Mouse (Mus musculus) intestine, postnatal 0 days (tissue): ENCODE data around the gene Fbxw17. TPM values are rescaled to one million over a fixed set of nuclear protein-coding genes. Genes with fewer than 3 reads are reported as not detected.
A peak's percentile ranks its signal among the peaks of the same experiment; 100 is the strongest.

ENCODE experiments used
- ATAC-seq: fragments of 200-750 bp; cut with Nextera tagmentation; 2 replicates; pipeline ENCODE4 v1.8.0; 2017; ENCODE audit warnings: mild to moderate bottlenecking, moderate TSS enrichment, moderate library complexity
- H3K27ac ChIP-seq: fragments of 300-500 bp; sonication (generic); 2 replicates; pipeline ENCODE4 v1.5.1; 2014; ENCODE audit warnings: mild to moderate bottlenecking, low read depth, low read length, moderate library complexity
- H3K27me3 ChIP-seq: fragments of 300-500 bp; sonication (generic); replicated peaks from 2 replicates; pipeline ENCODE4 v1.6.1; 2014; ENCODE audit warnings: low read length, mixed read lengths; ENCODE audit not compliant: control insufficient read depth, insufficient read depth
- H3K36me3 ChIP-seq: fragments of 300-500 bp; sonication (generic); 2 replicates; pipeline ENCODE4 v1.6.1; 2014; ENCODE audit warnings: mild to moderate bottlenecking, moderate library complexity; ENCODE audit not compliant: control insufficient read depth, insufficient read depth
- H3K4me1 ChIP-seq: fragments of 300-500 bp; sonication (generic); replicated peaks from 2 replicates; pipeline ENCODE4 v1.6.1; 2014; ENCODE audit warnings: antibody characterized with exemption, low read length, mixed read lengths; ENCODE audit not compliant: control insufficient read depth, insufficient read depth
- H3K4me2 ChIP-seq: fragments of 300-500 bp; sonication (generic); replicated peaks from 2 replicates; pipeline ENCODE4 v1.6.1; 2014; ENCODE audit warnings: low read depth, mild to moderate bottlenecking, moderate library complexity
- H3K4me3 ChIP-seq: fragments of 300-500 bp; sonication (generic); 2 replicates; pipeline ENCODE4 v1.5.1; 2014; ENCODE audit warnings: low read depth, low read length
- H3K9ac ChIP-seq: fragments of 300-500 bp; sonication (generic); 2 replicates; pipeline ENCODE4 v1.6.1; 2014; ENCODE audit warnings: mild to moderate bottlenecking, low read depth, low read length
- H3K9me3 ChIP-seq: fragments of 300-500 bp; sonication (generic); 2 replicates; pipeline ENCODE4 v1.6.1; 2016; ENCODE audit warnings: mixed run types; ENCODE audit not compliant: control insufficient read depth
- CTCF ChIP-seq: sonication (generic); IDR thresholded peaks from 2 replicates; pipeline ENCODE4 v1.5.1; 2016; ENCODE audit warnings: low read depth, mild to moderate bottlenecking, control low read depth, antibody characterized with exemption, moderate library complexity
- WGBS: fragments of 180-500 bp; shearing (Covaris S2); extraction: QIAGEN DNeasy Blood & Tissue Kit; methylation state at CpG from one replicate; pipeline ENCODE4 v1.1.7; 2014; 5-methylcytosine and 5-hydroxymethylcytosine counted together
- polyA plus RNA-seq: library from polyadenylated mRNA; unstranded; fragments of >200 nt; fragmentation: Nextera tagmentation; extraction: Ambion mirVana; gene quantifications from 2 replicates; pipeline ENCODE4 v1.2.1, GENCODE M21; 2015

The Fbxw17 gene
- polyA plus RNA-seq, 1 experiment from 2014 or later: 15.1 TPM

DNA sequence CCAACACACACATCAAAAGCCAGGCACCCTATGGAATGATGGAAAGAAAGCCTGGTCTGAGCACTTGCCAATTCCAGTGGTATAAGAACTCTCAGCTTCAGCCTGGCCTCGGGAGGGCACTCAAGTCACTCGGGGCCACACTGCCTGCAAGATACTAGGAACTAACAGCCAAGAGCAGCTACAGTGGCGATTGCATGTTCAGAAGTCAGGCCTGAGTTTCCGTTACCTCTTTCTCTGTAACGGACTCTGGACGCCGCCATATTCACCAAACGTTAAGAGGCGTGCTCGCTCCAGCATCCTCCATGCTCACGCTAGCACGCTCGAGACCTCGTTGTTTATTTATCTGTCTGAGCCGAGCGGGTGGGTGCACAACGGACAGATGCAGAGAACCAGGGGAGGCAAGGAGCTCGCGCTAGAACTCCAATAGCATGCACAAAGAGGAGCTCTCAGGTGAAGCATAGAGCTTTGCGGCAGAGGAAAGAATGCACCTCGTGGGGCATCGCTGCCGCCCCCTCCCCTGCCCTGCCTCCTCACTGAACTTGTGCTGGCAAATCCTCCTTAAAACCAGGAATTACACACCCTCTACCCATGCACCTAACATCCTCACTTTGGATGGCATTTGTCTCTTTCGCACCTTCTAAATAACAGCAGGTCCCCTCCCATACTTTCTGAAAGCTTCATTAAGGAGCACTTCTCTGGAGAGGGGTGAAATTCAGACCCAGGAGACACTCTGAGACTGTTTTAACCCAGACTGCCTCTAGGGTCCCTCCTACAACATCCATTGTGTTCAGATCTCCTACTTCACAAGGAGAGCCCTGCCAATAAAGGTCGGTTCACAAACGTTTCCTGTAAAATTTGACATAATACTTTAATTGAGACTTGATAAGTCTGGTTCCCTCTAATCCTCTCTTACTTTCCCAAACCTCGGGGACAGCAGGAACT lies 47.2 kb downstream of the Fbxw17 start:
- Histone ChIP-seq H3K4me2 (peak overlapping the region; percentile 30; the same call in 1 of the 2 replicates), H3K36me3 (no peaks in the 10 kb centered on the region), H3K9ac (no peak overlapping the region), H3K27me3 (no peaks in the 10 kb centered on the region), H3K9me3 (no peaks in the 10 kb centered on the region), H3K27ac (no peak overlapping the region), H3K4me1 (no peaks in the 10 kb centered on the region), H3K4me3 (peak overlapping the region; percentile 7; the same call in 1 of the 2 replicates)
- WGBS: 30% methylated on average over 27 of the region's 27 CpGs
- no peak for TF ChIP-seq CTCF
- no peak for ATAC-seq

DNA sequence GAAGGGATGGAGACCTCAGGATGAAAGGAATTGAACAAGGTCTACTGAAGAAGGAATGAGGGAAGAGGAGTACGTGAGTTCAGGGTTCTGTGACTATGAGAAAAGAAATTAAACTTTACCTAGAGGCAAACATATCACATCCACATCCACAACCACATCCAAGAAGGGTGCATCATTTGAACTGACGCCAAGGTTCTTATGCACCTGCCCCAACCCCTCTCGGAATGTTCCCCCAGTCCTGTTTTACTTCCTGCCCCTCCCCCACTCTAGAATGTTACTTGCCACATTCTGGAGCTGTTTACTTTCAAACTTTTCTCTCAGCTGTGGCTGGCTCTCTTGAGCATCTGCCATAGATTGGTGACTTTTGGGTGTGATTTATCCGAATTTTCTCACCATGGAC lies 49.3 kb downstream of the Fbxw17 start, which contains the start of gene Nutm2:
Nutm2 (plus strand) TSS at position 301 of the 400 bp plus-strand sequence.
- 77% methylated on average over 4 of the region's 4 CpGs for WGBS
- Histone ChIP-seq H3K9ac (no peak within 1 kb of the TSS), H3K4me3 (no peak within 1 kb of the TSS), H3K36me3 (no peaks in the 10 kb centered on the region), H3K27ac (no peak within 1 kb of the TSS), H3K4me1 (no peaks in the 10 kb centered on the region), H3K9me3 (no peaks in the 10 kb centered on the region), H3K4me2 (no peak within 1 kb of the TSS), H3K27me3 (no peaks in the 10 kb centered on the region)
- ATAC-seq: no peak
- no peak for TF ChIP-seq CTCF

Other genes starting within 250 kb of the Fbxw17 start
- gene Gm906, start 167.6 kb upstream of the Fbxw17 start, polyA plus RNA-seq: not detected in 2 replicates
- not detected in 2 replicates for gene Gm47429, start 26.0 kb downstream of the Fbxw17 start, polyA plus RNA-seq
- gene Nutm2, start 49.4 kb downstream of the Fbxw17 start, polyA plus RNA-seq: not detected in 2 replicates
- not detected in 2 replicates for gene Gm904, start 225.4 kb downstream of the Fbxw17 start, polyA plus RNA-seq